Mouse (Mus musculus) kidney, adult 2 months (tissue): ENCODE measurements around the gene Cyp27b1.

Source experiments
- CTCF ChIP-seq: fragments of 200-500 bp; conservative IDR thresholded peaks from 2 replicates; pipeline ENCODE4 v1.5.1; 2011; ENCODE audit warnings: low read depth, mild to moderate bottlenecking, control low read depth, low read length, moderate library complexity, mixed read lengths; ENCODE audit not compliant: insufficient read depth, insufficient read length
- POLR2A ChIP-seq: fragments of 200-500 bp; IDR thresholded peaks from one replicate; pipeline ENCODE4 v1.6.1; 2011; ENCODE audit warnings: low read depth, low read length, control low read depth

GRCm38 (mm10) chr10:127037641-127038040 lies 10.4 kb upstream of the Cyp27b1 start:
- TF ChIP-seq CTCF (no peak), POLR2A (no peak)
